Mouse (Mus musculus): ENCODE results near the gene Nup62.

Nup62 gene

GRCm38 (mm10) chr7:44849416-44850111, 33.7 kb downstream of the Nup62 start:
- DNase-seq, result peak; percentile 91 to 93

GRCm38 (mm10) chr7:44850146-44850545, 34.3 kb downstream of the Nup62 start:
- DNase-seq, result peak; percentile 77 to 88

DNA sequence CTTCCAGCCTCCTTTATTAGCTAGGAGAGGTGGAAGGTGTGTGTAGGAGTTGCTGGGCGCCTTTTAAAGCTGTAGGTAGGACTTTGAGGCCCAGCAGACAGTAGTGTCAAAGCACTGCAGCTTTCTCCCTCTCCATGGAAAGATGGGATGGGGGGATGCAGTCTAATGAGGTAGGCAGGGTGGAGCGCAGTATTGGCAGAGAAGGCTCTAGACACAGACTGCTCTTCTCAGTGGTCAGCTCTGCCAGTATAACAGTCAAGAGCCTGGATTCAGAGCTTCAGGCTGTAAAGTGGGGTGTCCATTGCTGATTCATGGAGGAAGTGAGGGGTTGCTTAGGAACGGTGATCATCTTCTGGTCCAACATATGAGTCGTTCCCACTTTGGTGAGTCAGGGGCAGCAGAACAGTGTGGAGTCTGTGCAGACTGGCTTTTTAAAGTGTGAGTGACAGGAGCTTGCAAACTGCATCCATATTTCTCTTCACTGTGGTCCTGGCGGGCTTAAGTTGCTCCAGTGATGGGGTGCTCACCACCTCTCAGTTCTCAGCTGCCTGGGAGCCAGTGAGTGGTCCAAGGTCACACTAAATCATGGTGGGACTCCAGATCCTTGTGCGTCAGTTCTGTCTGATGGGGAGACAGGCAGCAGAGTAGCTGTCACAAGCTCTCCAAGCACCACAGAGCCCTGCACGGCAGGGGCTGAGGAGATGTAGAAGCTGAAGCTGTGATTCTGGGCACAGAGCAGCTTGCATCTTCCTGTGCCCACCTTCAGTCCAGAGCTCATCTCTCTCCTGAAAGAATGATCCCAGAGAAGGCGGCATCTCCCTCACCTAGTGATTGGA, 35.1 kb downstream of the Nup62 start:
- DNase-seq, result no peak

GRCm38 (mm10) chr7:44851625-44852234, 35.8 kb downstream of the Nup62 start:
- no peak for DNase-seq

DNA sequence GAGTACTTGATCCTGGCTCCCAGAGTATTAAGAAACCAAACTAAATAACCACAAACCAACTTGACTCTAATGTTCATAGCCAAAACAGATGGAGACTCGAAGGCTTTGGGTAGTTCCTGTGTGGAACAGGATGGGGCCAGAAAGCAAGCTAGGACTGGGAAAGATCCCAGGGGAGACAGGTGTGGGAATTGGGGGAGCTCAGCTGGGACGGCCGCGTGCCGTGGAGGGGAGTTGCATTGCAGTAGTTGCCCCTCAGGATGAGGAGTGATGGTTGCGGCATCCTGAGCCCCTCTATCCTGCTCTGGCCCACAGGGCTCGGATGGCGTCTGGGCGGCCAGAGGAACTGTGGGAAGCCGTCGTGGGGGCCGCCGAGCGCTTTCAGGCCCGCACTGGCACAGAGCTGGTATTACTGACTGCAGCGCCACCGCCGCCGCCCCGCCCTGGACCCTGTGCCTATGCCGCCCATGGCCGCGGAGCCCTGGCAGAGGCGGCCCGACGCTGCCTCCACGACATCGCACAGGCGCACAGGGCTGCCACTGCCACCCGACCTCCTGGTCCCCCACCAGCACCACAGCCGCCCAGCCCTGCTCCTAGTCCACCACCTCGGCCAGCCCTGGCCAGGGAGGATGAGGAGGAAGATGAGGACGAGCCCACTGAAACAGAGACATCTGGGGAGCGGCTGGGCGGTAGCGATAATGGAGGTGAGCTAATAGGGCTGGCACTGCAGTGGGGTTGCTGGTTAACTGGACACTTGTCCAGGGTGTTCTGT, 36.6 kb downstream of the Nup62 start:
- DNase-seq, result no peak

DNA sequence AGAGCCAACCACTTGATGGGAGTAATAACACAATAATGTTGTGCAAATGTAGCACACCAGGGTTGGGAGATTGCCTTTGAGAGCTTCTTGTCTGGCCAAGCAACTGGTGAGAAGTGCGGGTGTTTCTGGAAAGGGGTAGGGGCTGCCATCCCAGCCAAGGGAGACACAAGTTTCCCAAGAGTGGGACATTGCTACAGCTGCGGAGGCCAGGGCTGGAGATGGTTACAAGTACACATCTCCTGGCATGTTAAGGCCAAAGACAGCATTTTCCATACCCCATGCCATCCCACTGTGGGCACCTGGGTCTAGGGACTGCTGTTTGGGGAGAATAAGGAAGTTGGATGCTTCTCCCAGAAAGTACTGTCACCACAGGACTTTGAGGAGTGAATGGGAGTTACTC, 37.2 kb downstream of the Nup62 start:
- no peak for DNase-seq

GRCm38 (mm10) chr7:44853596-44854355, 37.9 kb downstream of the Nup62 start:
- DNase-seq, result peak in 1 of 2 experiments; percentile 58

- DNase-seq, result peak; percentile 88 to 89
Observed at GRCm38 (mm10) chr7:44854356-44855031, 38.6 kb downstream of the Nup62 start.

DNA sequence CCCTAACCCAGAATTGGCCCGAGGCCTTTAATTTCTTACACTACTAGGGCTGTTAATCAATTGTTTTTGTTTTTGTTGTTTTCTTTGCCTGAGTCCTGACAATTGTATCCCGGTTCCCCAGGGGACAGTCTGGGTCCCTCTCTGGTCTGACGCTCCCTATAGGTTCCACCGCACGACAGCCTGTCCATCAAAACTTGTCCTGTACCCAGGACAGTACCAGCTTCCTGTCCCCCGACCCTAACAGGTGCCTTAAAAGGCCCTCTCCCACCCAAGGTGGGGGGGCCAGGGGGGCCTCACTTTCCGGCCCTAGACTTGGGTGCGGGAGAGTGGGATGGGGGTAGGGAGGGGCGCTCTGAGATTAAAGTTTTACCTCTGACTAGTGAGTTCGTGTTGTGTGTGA, 39.1 kb downstream of the Nup62 start:
- peak in 1 of 2 experiments; percentile 57 for DNase-seq

GRCm38 (mm10) chr7:44856265-44856916, 40.5 kb downstream of the Nup62 start:
- no peak for DNase-seq

- DNase-seq, result peak; percentile 89 to 90
Observed at GRCm38 (mm10) chr7:44857042-44857552, 41.2 kb downstream of the Nup62 start, which contains the start of gene Pnkp. Pnkp (plus strand) TSS chr7:44857139.

DNA sequence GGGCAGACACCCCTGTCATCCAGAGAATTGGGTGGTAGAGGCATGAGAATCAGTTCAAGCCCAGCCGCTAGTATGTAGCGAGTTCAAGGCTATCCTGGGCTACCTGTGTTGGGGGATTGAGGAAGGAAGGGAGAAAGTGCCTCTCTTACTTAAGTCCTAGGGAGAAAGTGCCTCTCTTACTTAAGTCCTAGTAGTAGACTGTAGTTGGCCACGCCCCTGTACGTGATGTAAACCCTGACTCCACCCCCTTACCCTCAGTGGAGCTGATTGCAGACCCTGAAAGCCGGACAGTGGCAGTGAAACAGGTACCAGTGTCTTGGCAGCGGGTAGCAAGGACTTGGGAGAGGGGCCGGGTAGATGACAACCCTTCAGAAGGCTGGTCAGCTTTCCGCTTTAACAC, 42.0 kb downstream of the Nup62 start:
- DNase-seq, result no peak

DNA sequence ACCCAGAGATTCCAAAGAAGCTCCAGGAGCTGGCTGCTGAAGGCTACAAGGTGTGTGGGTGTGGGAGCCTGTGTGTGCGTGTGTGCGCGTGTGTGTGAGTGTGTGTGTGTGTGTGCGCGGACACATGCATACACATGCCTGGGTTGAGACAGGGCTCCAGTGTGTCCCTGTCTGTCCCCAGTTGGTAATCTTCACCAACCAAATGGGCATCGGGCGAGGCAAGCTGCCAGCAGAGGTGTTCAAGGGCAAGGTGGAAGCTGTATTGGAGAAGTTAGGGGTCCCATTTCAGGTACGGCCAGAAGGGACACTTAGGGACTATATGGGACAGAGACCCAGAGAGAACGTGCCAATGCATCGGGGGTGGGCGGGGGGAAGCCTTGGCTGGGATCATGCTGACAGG, 44.0 kb downstream of the Nup62 start:
- DNase-seq, result peak in 1 of 2 experiments; percentile 54

DNA sequence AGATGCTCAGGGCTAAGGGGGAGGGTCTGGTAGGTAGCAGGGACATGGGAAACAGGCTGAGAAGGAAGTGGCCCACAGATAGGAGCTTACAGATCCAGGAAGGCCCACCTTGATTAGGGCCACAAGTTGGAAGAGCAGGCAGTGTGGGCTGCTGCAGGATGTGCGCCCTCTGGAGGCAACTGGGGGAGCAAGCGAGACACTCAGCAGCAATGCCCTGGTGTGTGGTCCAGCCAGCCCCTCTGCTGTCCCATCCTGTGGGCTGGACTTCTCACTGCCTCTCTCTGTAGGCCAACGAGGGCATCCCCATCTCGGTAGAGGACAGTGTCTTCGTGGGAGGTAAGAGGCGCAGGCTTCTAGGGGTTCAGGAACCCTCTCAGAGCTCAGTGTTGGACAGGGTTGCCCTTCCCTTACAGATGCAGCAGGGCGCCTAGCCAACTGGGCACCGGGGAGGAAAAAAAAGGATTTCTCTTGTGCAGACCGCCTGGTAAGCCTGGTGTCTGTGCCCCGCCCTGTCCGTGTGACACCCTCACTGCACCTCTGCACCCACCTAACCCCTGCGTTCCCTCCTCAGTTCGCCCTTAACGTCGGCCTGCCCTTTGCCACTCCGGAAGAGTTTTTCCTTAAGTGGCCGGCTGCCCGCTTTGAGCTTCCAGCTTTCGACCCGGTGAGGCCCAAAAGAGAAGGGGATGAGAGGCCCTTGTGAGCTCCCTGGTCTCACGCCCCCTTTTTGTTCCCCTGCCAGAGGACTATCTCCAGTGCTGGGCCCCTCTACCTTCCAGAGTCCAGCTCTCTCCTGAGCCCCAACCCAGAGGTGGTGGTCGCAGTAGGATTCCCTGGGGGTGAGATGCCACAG, 44.9 kb downstream of the Nup62 start:
- peak; percentile 78 to 85 for DNase-seq

DNA sequence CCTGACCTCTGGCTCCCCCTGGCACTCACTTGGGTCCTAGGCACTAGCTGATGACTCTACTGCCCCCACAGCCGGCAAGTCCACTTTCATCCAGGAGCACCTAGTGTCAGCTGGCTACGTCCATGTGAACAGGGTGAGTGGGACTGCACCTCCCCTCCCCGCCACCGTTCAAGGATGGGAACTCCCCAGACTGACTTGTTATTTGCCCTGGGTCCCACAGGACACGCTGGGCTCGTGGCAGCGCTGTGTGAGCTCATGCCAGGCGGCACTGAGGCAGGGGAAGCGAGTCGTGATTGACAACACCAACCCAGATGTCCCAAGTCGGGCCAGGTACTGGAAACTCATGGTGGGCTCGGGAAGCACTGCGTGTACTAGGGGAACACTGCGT, 45.5 kb downstream of the Nup62 start:
- no peak for DNase-seq

GRCm38 (mm10) chr7:44862434-44862833, 46.5 kb downstream of the Nup62 start:
- DNase-seq, result no peak

- no peak for DNase-seq
Observed at GRCm38 (mm10) chr7:44863210-44863609, 47.3 kb downstream of the Nup62 start.

GRCm38 (mm10) chr7:44863982-44864494, 48.1 kb downstream of the Nup62 start:
- DNase-seq, result no peak
